Mouse (Mus musculus) heart, postnatal 0 days (tissue): ENCODE measurements around the gene Clpb.

Experiments used
- CTCF ChIP-seq: IDR thresholded peaks from 2 replicates; pipeline ENCODE4 v1.5.1; 2016; ENCODE audit warnings: antibody characterized with exemption, control low read depth, low read depth
- EP300 ChIP-seq: IDR thresholded peaks from 2 replicates; pipeline ENCODE4 v1.6.1; 2016; ENCODE audit warnings: antibody characterized with exemption, low read depth

DNA sequence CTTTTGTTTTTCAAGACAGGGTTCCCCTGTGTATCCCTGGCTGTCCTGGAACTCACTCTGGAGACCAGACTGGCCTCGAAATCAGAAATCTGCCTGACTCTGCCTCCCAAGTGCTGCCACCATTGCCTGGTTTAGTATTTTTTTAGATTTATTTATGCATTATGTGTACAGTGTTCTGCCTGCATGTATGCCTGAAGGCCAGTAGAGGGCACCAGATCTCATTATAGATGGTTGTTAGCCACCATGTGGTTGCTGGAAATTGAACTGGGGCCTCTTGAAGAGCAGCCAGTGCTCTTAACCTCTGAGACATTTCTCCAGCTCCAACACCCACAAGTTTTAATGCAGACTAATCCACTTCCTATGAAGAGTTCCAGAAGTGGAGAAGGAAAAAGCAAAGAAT, 1.4 kb upstream of the Clpb start:
- TF ChIP-seq CTCF, result no peak
- no peak for TF ChIP-seq EP300
